Mouse (Mus musculus): ENCODE measurements around the gene H2al1c. TPM values are rescaled to one million over a fixed set of nuclear protein-coding genes. Genes with fewer than 3 reads are reported as not detected.

The H2al1c gene
- total RNA-seq, 2 experiments from 2014 or later: not detected

Other genes with a start within 250 kb of the H2al1c start
- gene H2al1a, start 6.4 kb upstream of the H2al1c start, total RNA-seq (2021): not detected
- not detected for gene H2al1b, start 3.2 kb upstream of the H2al1c start, total RNA-seq (2021)
- not detected for gene H2al1d, start 3.2 kb downstream of the H2al1c start, total RNA-seq (2021)
- not detected for gene H2al1e, start 6.3 kb downstream of the H2al1c start, total RNA-seq (2021)
- not detected for gene H2al1f, start 9.5 kb downstream of the H2al1c start, total RNA-seq (2021)
- gene H2al1g, start 12.6 kb downstream of the H2al1c start, total RNA-seq (2021): not detected
- not detected for gene H2al1h, start 15.8 kb downstream of the H2al1c start, total RNA-seq (2021)
- not detected for gene H2al1i, start 19.0 kb downstream of the H2al1c start, total RNA-seq (2021)
- not detected for gene H2al1j, start 22.2 kb downstream of the H2al1c start, total RNA-seq (2021)

All from left cerebral cortex, adult 18-20 months (tissue).